Mouse (Mus musculus) right cerebral cortex, postnatal 4 days (tissue): Measurements from ENCODE around the gene Map10.

ENCODE experiments used
- DNase-seq: peaks from one replicate; pipeline ENCODE4 v3.0.0-alpha.2; 2022

Map10 gene

DNA sequence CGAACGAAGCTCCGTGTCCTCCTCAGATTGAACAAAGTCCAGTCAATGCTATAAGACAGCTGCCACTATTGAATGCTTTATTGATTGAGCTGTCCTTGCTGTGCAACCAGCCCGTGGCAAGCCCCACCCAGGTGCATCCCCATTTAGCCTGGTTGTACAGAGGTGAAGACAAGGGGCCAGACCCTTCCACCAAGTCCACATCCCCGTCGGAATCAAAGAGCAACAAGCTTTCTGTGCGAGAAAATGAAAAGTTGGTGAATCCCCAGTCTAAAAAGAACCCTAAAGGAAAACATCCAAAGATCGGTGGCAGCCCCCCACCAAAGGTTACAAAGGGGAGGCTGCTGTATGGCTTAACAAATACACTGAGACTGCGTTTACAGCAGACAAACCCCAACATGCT, 1.3 kb downstream of the Map10 start:
- no peak for DNase-seq

DNA sequence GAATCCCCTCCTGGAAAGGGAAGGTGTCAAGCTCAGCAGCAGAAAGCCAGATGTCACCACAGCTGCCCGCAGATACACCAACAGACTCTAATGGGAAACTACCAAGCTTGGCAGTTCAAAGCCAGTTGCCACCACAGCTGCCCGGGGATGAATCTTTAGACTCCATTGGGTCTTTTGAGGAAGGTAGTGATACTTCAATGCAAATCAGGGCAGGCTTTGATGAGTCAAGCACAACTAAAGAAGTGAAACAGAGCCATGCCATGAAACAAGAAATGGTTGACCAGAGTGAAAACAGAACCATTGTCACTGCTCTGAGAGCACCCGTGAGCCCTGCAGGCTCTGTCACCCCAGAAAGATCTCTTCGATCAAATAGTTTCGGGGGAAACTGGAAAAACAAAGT, 1.8 kb downstream of the Map10 start:
- no peak for DNase-seq

- no peak for DNase-seq
These were observed 6.2 kb downstream of the Map10 start for GRCm38 (mm10) chr8:125675796-125676195.

DNA sequence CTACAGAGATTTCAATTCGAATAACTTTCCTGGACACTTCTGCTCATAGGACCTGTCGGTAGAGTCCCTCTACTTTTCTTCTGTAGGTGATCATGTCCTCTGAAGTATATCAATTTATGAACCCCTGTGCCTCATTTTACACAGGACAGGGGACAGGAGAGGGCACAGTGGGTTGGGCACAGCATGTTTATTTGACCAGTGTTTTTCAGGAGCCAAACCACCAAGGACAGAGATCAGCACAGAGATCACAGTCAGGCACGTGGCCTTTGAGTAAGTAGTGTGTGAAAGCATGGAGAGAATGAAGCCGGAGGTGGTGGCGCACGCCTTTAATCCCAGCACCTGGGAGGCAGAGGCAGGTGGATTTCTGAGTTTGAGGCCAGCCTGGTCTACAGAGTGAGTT, 7.9 kb downstream of the Map10 start:
- DNase-seq, result no peak

GRCm38 (mm10) chr8:125678854-125679648, 9.4 kb downstream of the Map10 start:
- no peak for DNase-seq

GRCm38 (mm10) chr8:125680851-125681408, 11.3 kb downstream of the Map10 start:
- DNase-seq, result no peak

GRCm38 (mm10) chr8:125685216-125685760, 15.7 kb downstream of the Map10 start:
- no peak for DNase-seq

DNA sequence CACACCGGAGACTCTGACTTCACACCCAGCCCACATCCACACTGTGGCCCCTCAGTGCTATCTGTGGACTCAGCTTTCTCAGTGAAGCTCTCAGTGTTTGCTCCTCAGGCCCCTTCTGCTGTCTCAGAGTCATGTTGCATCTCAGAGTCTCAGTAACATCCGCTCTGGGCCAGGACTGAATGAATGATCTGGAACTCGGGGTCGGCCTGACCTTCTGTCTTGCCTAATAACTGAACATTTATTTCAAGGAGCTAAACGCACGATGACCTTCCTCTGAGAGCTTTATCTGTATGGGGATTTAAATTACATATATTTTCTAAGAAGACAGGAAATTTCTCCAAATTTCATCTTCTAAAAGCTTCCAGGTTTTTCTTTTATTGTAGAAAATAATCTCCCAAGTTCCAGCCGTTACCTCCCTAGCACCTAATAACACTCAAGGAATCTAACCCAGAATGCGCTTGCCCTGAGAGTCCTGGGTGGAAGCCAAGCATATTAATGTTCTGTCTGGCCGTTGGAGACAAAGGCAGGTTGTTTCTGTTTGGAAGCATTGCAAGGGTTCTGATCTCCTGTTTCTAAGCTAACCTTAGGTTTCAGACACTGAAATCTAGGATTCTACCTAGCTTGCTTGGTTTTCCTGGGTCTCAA, 16.7 kb downstream of the Map10 start:
- DNase-seq, result no peak

- DNase-seq, result no peak
These were observed 20.7 kb downstream of the Map10 start for GRCm38 (mm10) chr8:125690166-125690915.

- DNase-seq, result no peak
These were observed 21.3 kb downstream of the Map10 start for GRCm38 (mm10) chr8:125690961-125691360.

- no peak for DNase-seq
These were observed 22.8 kb downstream of the Map10 start for GRCm38 (mm10) chr8:125692447-125692846.

DNA sequence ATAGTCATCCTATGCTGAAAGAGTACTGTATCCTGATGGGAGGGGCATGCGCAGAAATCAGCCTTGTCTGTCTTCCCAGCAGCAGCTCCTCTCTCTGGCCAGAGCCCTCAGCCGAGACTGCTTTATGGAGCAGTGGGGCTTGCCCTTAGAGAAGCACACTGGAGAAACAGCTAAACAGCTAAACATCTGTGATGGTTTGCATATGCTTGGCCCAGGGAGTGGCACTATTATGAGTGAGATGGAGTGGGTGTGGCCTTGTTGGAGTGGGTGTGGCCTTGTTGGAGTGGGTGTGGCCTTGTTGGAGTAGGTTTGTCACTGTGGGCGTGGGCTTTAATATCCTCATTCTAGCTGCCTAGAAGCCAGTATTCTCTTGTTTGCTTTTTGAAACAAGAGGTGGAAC, 23.6 kb downstream of the Map10 start:
- no peak for DNase-seq

GRCm38 (mm10) chr8:125695951-125696350, 26.3 kb downstream of the Map10 start:
- DNase-seq, result no peak

DNA sequence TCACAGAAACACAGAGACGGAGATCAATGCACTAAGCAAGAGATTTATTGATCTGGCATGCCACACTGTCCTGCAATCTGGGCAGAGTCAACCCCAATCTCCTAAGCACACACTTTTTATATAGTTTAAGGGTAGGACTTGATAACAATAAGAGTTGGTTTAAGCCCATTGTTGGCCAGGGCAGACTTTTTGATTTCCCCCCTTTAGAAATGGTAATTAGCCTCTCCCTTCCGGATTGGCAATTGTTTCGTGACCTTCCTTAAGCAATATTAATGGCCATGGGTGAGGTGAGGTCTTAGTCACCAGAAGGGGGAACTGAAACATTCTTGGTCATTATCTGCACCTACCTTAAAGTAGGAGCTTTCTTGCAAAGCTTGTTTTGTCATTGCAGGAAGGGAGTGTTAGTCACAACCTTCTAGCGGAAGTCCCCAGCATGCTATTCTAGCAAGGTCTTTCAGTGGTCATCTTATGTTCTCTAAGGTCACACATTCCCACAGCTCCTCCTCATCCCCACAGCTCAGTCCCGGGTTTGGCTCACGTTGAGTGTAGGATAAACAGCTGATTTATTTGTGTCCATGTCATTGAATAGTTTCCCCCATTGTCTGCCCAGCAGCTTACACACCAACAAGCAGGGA, 29.9 kb downstream of the Map10 start:
- no peak for DNase-seq

DNA sequence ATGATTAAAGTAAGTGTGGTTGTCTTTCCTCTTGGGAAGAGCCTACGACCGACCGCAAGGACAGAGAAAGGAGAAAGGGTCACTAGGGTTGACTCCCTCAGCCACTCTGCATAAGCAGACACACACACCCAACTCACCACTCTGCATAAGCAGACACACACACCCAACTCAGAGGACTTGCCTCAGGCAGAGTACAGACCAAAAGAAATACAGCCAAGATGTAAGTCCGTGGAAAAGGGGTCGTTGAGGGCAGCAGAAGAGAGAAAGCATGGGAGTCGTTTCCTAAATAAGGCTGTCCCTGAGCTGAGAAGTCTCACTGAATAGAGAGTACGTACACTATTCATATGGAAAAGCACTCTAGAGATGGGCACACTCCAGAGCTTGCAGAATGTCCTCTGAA, 30.8 kb downstream of the Map10 start:
- DNase-seq, result no peak

DNA sequence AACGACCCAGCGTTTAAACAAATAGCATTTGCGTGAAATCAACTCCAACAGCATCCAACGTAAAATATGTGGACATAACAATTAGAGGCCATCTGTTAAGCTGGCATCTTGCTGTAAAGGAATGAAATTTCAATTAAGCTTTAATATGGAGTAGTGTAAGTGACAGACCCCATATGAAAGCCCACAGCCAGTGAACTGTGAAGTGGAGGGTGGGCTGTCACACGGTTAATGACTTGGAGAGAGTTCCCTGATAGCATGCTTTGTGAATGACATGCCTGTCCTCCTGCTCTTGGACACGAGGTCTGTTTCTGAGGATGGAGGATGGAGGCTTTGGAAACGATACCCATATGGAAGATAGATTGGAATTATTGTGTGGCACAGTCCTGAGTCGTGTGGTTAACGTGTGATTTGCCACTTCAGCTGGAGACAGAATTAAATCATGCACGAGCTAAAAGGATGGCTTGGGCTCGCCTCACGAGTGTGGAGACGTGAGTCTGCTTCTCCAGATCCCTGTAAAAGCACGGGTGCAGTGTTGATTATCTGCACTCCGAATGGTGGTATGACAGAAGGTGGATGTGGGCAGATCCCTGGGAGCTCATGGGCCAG, 33.4 kb downstream of the Map10 start:
- DNase-seq, result no peak

DNA sequence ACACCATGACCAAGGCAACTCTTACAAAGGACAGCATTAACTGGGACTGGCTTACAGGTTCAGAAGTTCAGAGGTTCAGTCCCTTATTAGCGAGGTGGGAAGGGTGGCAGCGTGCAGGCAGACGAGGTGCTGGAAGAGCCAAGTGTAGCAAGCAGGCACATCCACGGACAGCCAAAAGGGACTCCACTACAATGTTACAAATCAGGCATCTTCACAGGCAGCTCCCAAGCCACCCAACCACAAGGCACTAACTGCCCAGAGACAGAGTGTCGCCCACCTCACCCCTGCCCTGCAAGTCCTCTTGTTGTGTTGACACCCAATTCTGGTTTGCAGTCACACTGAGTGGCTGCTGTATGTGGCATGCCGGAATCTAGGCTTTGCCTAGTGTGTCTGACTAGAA, 34.8 kb downstream of the Map10 start:
- DNase-seq, result no peak

DNA sequence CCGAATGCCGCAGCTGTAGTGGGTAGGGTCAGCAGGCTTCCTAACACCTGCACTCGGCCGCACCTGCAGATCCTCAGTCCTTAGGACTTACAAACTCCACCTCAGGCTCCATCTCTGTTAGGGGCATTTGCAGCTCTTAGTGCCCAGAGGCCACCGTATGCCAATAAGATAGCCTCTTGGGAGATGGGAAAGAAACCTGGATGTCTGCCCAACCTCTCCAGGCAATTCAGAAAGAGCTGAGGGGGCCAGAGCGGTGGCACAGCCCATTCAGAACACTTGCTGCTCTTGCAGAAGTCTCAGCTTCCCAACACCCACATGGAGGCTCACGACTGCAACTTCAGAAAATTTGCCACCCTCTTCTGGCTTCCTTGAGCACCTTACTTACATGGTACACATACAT, 36.2 kb downstream of the Map10 start:
- DNase-seq, result no peak

GRCm38 (mm10) chr8:125709171-125709570, 39.6 kb downstream of the Map10 start:
- DNase-seq, result no peak

GRCm38 (mm10) chr8:125711514-125711913, 41.9 kb downstream of the Map10 start:
- no peak for DNase-seq

DNA sequence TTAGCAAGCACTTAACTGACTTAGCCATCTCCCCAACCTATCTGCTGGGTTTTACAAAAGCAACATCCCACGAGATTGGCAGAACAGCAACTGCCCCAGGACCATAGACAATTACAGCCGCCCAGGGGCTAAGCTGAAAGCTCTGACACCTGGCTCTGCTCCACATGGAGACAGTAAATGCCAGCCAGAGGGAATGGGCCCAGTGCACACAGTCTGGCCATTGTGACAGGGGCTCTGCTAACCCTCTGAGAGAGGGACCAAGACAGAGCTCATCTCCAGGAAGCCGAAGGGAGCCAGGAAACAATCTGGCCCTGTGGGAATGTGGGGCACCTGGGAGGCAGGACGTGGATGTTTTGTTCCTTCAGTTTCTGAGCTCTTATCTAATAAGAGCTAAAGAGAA, 46.6 kb downstream of the Map10 start:
- no peak for DNase-seq

DNA sequence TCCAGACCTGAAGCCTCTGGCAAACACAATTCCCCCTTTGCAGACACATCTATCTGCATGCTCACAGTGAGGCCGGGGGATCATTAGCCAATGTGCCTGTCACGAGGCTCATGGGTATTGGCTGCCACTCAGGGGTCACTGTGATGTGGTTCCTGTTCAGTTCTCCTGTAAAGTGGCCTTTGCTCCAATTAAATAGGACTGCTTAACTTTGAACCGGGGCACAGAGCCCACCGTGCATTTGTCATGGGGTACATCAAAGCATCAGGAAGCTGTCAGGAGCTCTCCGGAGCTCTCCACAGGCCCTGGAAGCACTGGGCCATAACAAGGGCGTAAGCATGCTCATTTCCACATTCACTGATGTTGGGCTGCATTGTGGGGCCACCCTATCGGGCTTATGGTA, 47.0 kb downstream of the Map10 start:
- DNase-seq, result no peak
